Mouse (Mus musculus): ENCODE results near the gene Rorb.

DNA sequence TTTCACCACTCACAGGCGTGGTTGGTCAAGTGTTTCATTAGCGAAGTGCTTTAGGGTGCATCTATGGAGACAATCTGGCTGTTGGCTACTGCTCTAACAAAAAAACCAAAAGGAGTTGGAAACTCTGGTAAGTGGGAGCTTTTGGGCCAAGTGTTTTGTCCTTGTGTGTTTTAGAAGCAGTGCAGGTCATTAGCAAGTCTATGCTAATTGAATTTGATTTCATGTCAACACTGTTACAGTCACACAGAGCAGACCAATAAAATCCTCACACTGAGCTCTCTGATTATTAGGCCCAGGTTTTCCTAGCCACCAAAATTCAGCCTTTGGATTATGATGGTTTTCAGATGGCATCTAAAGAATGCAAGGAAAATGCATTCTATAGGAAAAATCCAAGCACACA is 70.2 kb downstream of the Rorb start:
- TF ChIP-seq TAL1 (IDR thresholded peaks at IDR 0.05; ENCODE audit: low read length) = no peak
- no peak for TF ChIP-seq GATA1 (IDR thresholded peaks at IDR 0.05; ENCODE audit: low read length)
